Mouse (Mus musculus) liver, embryonic 11.5 days (tissue): ENCODE data around the gene Fpgs. TPM values are rescaled to one million over a fixed set of nuclear protein-coding genes. Genes with fewer than 3 reads are reported as not detected.

Experiments used
- ATAC-seq: fragments of 200-750 bp; cut with Nextera tagmentation; replicated peaks from 2 replicates; pipeline ENCODE4 v1.8.0; 2017; ENCODE audit warnings: moderate number of reproducible peaks, mild to moderate bottlenecking, moderate TSS enrichment, moderate library complexity; ENCODE audit not compliant: low FRiP score
- DNase-seq: peaks from one replicate; pipeline ENCODE4 v3.0.0-alpha.2; 2017; ENCODE audit warnings: low spot score
- H3K27ac ChIP-seq: fragments of 300-500 bp; sonication (generic); 2 replicates; pipeline ENCODE4 v1.5.1; 2014; ENCODE audit warnings: mild to moderate bottlenecking, low read depth, low read length, control low read depth
- H3K27me3 ChIP-seq: fragments of 300-500 bp; sonication (generic); replicated peaks from 2 replicates; pipeline ENCODE4 v1.6.1; 2014; ENCODE audit warnings: low read length, mixed read lengths; ENCODE audit not compliant: control insufficient read depth, insufficient read depth
- H3K36me3 ChIP-seq: fragments of 300-500 bp; sonication (generic); 2 replicates; pipeline ENCODE4 v1.6.1; 2014; ENCODE audit warnings: mild to moderate bottlenecking, low read length, moderate library complexity, mixed read lengths; ENCODE audit not compliant: control insufficient read depth, insufficient read depth
- H3K4me1 ChIP-seq: fragments of 300-500 bp; sonication (generic); replicated peaks from 2 replicates; pipeline ENCODE4 v1.6.1; 2014; ENCODE audit warnings: low read length, mixed read lengths; ENCODE audit not compliant: control insufficient read depth, insufficient read depth
- H3K4me2 ChIP-seq: fragments of 300-500 bp; sonication (generic); 2 replicates; pipeline ENCODE4 v1.6.1; 2014; ENCODE audit warnings: mild to moderate bottlenecking, control low read depth, moderate library complexity
- H3K4me3 ChIP-seq: fragments of 300-500 bp; sonication (generic); 2 replicates; pipeline ENCODE4 v1.5.1; 2014; ENCODE audit warnings: low read depth, low read length, control low read depth
- H3K9ac ChIP-seq: fragments of 300-500 bp; sonication (generic); 2 replicates; pipeline ENCODE4 v1.6.1; 2014; ENCODE audit warnings: low read depth, low read length, control low read depth
- H3K9me3 ChIP-seq: fragments of 300-500 bp; sonication (generic); 2 replicates; pipeline ENCODE4 v1.6.1; 2016; ENCODE audit warnings: low read length, inconsistent platforms, mixed read lengths; ENCODE audit not compliant: control insufficient read depth
- WGBS: fragments of 180-500 bp; shearing (Covaris S2); extraction: QIAGEN DNeasy Blood & Tissue Kit; methylation state at CpG from one replicate; pipeline ENCODE4 v1.1.7; 2014; 5-methylcytosine and 5-hydroxymethylcytosine counted together
- polyA plus RNA-seq: library from polyadenylated mRNA; unstranded; fragments of >200 nt; fragmentation: Nextera tagmentation; extraction: Ambion mirVana; gene quantifications from 2 replicates; pipeline ENCODE4 v1.2.1, GENCODE M21; 2014

Gene Fpgs
- polyA plus RNA-seq, 1 experiment from 2014 or later, result 46.2 TPM

DNA sequence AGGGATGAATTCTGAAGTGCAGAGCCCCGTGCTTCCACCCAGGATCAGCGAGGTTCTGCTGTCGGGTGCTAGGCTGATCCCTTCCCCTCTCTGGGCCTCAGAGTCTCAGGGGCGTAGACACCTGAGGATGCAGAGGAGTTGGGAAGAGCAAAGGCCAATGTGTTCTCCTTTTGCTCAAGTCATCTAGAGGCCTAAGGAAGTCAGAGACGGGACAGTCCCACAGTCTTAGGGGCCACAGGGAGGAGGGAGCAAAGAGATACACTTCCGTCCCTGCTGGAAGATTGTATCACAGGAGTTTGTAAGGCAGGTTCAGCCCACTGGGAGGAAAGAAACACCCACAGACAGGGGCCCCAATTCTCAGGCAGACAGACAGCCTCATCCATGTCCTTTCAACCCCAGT, 18.1 kb upstream of the Fpgs start:
- H3K9ac ChIP-seq, result no peak overlapping the region
- no peak for DNase-seq
- H3K36me3 ChIP-seq, result no peaks in the 10 kb centered on the region
- H3K27me3 ChIP-seq, result no peaks in the 10 kb centered on the region
- no peak for ATAC-seq
- no peaks in the 10 kb centered on the region; the same call in 1 of the 2 replicates for H3K9me3 ChIP-seq
- H3K4me2 ChIP-seq, result peak overlapping the region; percentile 49
- H3K4me3 ChIP-seq, result no peak overlapping the region
- H3K4me1 ChIP-seq, result peaks cover 12% of the 10 kb centered on the region
- 40% methylated on average over 6 of the region's 6 CpGs for WGBS
- H3K27ac ChIP-seq, result no peak overlapping the region

GRCm38 (mm10) chr2:32720681-32721229, 16.8 kb upstream of the Fpgs start, which contains the start of gene Sh2d3c:
Gene Sh2d3c (plus strand): TSS chr2:32721055.
- H3K36me3 ChIP-seq, result no peaks in the 10 kb centered on the region
- no peaks in the 10 kb centered on the region for H3K27me3 ChIP-seq
- peak within 1 kb of the TSS; percentile 59 for H3K27ac ChIP-seq
- peak within 1 kb of the TSS; percentile 49 for H3K4me2 ChIP-seq
- DNase-seq (no peak), ATAC-seq (no peak; the same call in 1 of the 2 replicates)
- peaks cover 11% of the 10 kb centered on the region for H3K4me1 ChIP-seq
- WGBS, result 29% methylated on average over 8 of the region's 8 CpGs
- H3K4me3 ChIP-seq, result peak within 1 kb of the TSS; percentile 33
- peak within 1 kb of the TSS; percentile 34 for H3K9ac ChIP-seq
- no peaks in the 10 kb centered on the region; the same call in 1 of the 2 replicates for H3K9me3 ChIP-seq

DNA sequence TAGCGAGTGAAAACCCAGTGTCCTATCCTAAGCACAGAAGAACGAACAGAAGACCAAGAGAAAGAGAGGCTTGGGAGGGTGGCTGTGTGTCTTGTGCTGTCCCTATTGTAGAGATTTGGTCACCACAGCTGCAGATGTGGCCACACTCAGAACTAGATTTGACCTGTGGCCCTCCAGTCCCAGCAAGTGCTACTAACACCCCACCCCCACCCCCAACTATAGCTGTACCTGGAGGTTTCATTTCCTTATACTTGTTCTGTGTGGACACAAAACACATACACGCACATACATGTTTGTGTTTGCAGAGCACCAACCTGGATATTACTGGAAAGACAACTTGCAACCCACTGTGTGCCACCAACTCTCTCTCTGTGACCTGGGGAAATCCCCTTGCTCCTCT, 16.1 kb upstream of the Fpgs start:
- no peak overlapping the region; the same call in 1 of the 2 replicates for H3K27ac ChIP-seq

DNA sequence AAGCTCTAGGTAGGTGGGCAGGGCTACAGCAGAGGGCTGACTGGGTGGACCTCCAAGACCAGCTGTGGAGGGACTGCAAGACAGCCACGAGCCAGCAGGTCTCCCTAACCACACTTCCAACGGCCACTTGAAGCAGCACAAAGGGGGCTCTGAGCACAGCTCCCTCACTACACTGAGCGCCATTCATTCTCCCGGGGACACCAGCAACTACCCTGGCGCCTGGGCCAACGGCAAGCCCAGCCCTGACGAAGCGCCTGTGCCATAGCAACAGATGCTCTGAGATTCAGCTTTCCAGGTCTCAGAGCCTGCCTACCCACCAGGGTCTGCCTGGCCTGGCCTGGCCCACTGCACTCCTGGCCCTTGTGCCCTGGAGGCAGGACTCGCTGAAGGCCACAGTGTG, 14.8 kb upstream of the Fpgs start:
- no peak for DNase-seq

More for the DNA sequence above, 16.1 kb upstream of the Fpgs start:
- Histone ChIP-seq H3K9me3 (no peaks in the 10 kb centered on the region; the same call in 1 of the 2 replicates), H3K4me2 (no peak overlapping the region), H3K4me1 (peaks cover 15% of the 10 kb centered on the region), H3K4me3 (no peak overlapping the region), H3K27me3 (no peaks in the 10 kb centered on the region), H3K9ac (no peak overlapping the region), H3K36me3 (no peaks in the 10 kb centered on the region)
- ATAC-seq (no peak), DNase-seq (no peak)
- WGBS, result 71% methylated on average over 3 of the region's 3 CpGs

DNA sequence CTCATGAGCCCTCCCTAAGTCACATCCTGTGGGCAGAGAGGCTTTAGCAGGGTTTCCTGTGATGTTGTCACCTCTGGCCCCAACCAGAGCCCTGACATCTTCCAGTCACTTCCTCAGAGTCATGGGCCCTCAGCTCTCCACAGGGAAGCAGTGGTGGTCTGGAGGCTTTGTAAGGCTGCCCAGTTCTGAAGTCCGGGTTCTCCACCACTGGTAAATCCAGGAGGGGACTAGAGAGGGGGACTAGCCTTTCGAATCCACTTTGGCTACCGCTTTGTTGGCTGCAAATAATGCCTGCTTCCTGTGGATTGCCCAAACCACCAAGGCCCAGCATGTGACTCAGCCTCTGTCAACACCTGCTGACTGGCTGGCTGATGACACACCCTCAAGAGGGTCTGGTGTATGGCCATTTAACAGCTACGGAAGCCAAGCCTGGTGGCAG, 11.1 kb upstream of the Fpgs start:
- Histone ChIP-seq H3K9ac (peak overlapping the region; percentile 10; the same call in 1 of the 2 replicates), H3K4me3 (no peak overlapping the region), H3K36me3 (peaks cover 11% of the 10 kb centered on the region), H3K4me2 (peak overlapping the region; percentile 20; the same call in 1 of the 2 replicates), H3K9me3 (no peaks in the 10 kb centered on the region; the same call in 1 of the 2 replicates), H3K27me3 (no peaks in the 10 kb centered on the region), H3K4me1 (peaks cover 31% of the 10 kb centered on the region), H3K27ac (peak overlapping the region; percentile 70)
- ATAC-seq (no peak), DNase-seq (no peak)
- WGBS, result 32% methylated on average over 4 of the region's 4 CpGs

More for the DNA sequence above, 14.8 kb upstream of the Fpgs start:
- H3K36me3 ChIP-seq, result no peaks in the 10 kb centered on the region
- 64% methylated on average over 9 of the region's 9 CpGs for WGBS
- no peaks in the 10 kb centered on the region for H3K27me3 ChIP-seq
- no peak for ATAC-seq
- H3K4me1 ChIP-seq, result peaks cover 28% of the 10 kb centered on the region
- H3K4me3 ChIP-seq, result no peak overlapping the region
- H3K9ac ChIP-seq, result no peak overlapping the region
- no peaks in the 10 kb centered on the region; the same call in 1 of the 2 replicates for H3K9me3 ChIP-seq
- no peak overlapping the region for H3K27ac ChIP-seq
- H3K4me2 ChIP-seq, result no peak overlapping the region

GRCm38 (mm10) chr2:32714117-32714986, 10.4 kb upstream of the Fpgs start:
- H3K27ac ChIP-seq, result peak overlapping the region; percentile 94; the same call in 1 of the 2 replicates
- 0 out of 2 replicates have a peak overlapping the region, but pooled peaks have one; percentile 25 for H3K9ac ChIP-seq
- H3K9me3 ChIP-seq, result no peaks in the 10 kb centered on the region; the same call in 1 of the 2 replicates
- H3K4me1 ChIP-seq, result peaks cover 31% of the 10 kb centered on the region
- H3K4me3 ChIP-seq, result 0 out of 2 replicates have a peak overlapping the region, but pooled peaks have one; percentile 89
- ATAC-seq (no peak), DNase-seq (no peak)
- no peaks in the 10 kb centered on the region for H3K27me3 ChIP-seq
- H3K36me3 ChIP-seq, result peaks cover 17% of the 10 kb centered on the region
- H3K4me2 ChIP-seq, result peak overlapping the region; percentile 76
- WGBS, result 32% methylated on average over 11 of the region's 11 CpGs

DNA sequence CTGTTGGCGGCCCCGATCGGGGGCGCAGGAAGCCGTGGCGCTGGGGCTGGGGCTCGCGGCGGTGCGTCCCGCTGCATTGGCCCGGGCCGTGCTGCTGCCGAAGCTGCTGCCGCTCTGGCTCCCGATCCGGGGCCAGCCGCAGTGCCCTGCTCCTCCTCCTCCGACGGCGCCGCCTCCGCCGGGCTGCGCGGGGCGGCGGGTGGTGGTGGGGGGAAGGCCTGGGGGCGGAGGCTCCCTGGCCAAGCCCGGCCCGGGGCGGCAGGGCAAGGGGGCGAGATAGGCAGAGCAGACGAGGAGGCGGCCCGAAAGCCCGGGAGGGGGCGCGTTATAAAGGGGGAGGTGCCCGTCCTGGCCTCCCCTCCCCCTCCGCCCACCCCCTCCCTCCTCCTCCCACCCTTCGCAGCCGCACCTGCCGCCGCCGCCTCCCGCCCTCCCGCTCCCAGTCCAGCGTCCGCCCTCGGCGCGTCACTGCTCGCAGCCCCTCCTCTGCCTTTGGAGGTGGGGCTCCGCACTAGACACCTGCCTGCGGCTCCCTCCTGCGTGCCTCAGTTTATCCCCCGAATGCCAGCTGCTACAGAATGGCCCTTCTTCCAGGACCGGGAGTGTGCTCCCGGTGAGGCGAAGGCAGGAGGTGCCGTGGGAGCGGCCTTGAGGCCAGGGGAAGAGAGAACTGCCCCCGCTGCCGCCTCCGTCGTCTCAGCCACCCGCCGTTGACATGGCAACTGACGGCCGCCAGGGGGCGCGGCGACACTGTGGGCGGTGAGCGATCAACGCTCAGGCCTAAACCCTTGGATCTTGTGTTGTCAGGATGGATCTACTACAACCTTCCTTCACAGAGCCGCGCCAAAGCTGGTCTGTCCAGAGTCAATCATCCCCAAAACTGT, 9.2 kb upstream of the Fpgs start, which contains the start of gene Cdk9:
Gene Cdk9, minus strand, starts transcription at position 143 of the 884 bp plus-strand sequence.
- peaks cover 24% of the 10 kb centered on the region for H3K36me3 ChIP-seq
- H3K4me1 ChIP-seq, result peaks cover 31% of the 10 kb centered on the region
- WGBS, result under 1% methylated on average over 55 of the region's 79 CpGs
- H3K4me3 ChIP-seq, result peak within 1 kb of the TSS; percentile 89
- DNase-seq (peak; percentile 95), ATAC-seq (peak; percentile 83)
- H3K4me2 ChIP-seq, result peak within 1 kb of the TSS; percentile 76
- peak within 1 kb of the TSS; percentile 94 for H3K27ac ChIP-seq
- peak within 1 kb of the TSS; percentile 80 for H3K9ac ChIP-seq
- no peaks in the 10 kb centered on the region for H3K27me3 ChIP-seq
- H3K9me3 ChIP-seq, result no peaks in the 10 kb centered on the region; the same call in 1 of the 2 replicates

DNA sequence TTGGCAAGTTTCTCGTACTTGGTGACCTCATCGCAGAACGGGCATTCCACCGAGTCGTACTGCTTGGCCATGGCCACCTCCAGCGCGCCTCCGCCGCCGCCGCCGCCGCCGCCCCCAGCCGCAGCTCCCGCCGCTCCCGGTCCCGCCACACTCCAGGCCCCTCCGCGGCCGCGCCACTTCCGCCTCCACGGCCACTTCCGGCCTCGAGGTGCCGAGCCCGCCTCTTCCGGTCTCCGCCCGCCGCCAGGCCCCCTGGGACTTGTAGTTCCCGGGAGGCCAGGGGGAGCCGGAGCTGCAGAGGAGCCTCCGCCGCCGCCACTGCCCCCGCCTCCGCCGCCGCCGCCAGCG, 8.6 kb upstream of the Fpgs start:
- H3K4me1 ChIP-seq, result peaks cover 31% of the 10 kb centered on the region

More for the DNA sequence above, 8.6 kb upstream of the Fpgs start:
- under 1% methylated on average over 34 of the region's 44 CpGs for WGBS
- Histone ChIP-seq H3K9ac (peak overlapping the region; percentile 80), H3K36me3 (peaks cover 30% of the 10 kb centered on the region), H3K4me3 (peak overlapping the region; percentile 89), H3K27ac (peak overlapping the region; percentile 94), H3K27me3 (no peaks in the 10 kb centered on the region), H3K4me2 (peak overlapping the region; percentile 76), H3K9me3 (no peaks in the 10 kb centered on the region; the same call in 1 of the 2 replicates)
- ATAC-seq (peak; percentile 87), DNase-seq (peak; percentile 95)
